Mouse (Mus musculus) layer of hippocampus, adult 9-10 months (tissue): Measurements from ENCODE around the gene Rassf3.

Source experiments
- DNase-seq: peaks from one replicate; pipeline ENCODE4 v3.0.0; 2022; ENCODE audit warnings: low spot score

The Rassf3 gene

GRCm38 (mm10) chr10:121476190-121476967 lies at the start of gene Rassf3:
Gene Rassf3, minus strand, starts transcription at chr10:121476347.
- no peak for DNase-seq

- no peak for DNase-seq
These were observed 44.9 kb upstream of the Rassf3 start for GRCm38 (mm10) chr10:121520923-121521585.

- DNase-seq = no peak
These were observed 43.6 kb upstream of the Rassf3 start for GRCm38 (mm10) chr10:121519710-121520109.

- DNase-seq = peak; percentile 79
These were observed 40.0 kb upstream of the Rassf3 start for GRCm38 (mm10) chr10:121516008-121516600.

GRCm38 (mm10) chr10:121509751-121510643 lies 33.9 kb upstream of the Rassf3 start:
- no peak for DNase-seq

GRCm38 (mm10) chr10:121507755-121508544 lies 31.8 kb upstream of the Rassf3 start:
- no peak for DNase-seq

- no peak for DNase-seq
These were observed 30.8 kb upstream of the Rassf3 start for GRCm38 (mm10) chr10:121506731-121507583.

- DNase-seq = no peak
These were observed 29.8 kb upstream of the Rassf3 start for GRCm38 (mm10) chr10:121505929-121506328.

GRCm38 (mm10) chr10:121504973-121505911 lies 29.1 kb upstream of the Rassf3 start:
- DNase-seq = no peak

GRCm38 (mm10) chr10:121501160-121501559 lies 25.0 kb upstream of the Rassf3 start:
- DNase-seq = no peak

GRCm38 (mm10) chr10:121500034-121500433 lies 23.9 kb upstream of the Rassf3 start:
- no peak for DNase-seq

GRCm38 (mm10) chr10:121499063-121499462 lies 22.9 kb upstream of the Rassf3 start:
- no peak for DNase-seq

GRCm38 (mm10) chr10:121498481-121498904 lies 22.3 kb upstream of the Rassf3 start:
- no peak for DNase-seq

GRCm38 (mm10) chr10:121497968-121498367 lies 21.8 kb upstream of the Rassf3 start:
- no peak for DNase-seq

GRCm38 (mm10) chr10:121496616-121497015 lies 20.5 kb upstream of the Rassf3 start:
- no peak for DNase-seq

GRCm38 (mm10) chr10:121494163-121494425 lies 17.9 kb upstream of the Rassf3 start:
- DNase-seq = no peak

- DNase-seq = no peak
These were observed 17.4 kb upstream of the Rassf3 start for GRCm38 (mm10) chr10:121493374-121494162.

GRCm38 (mm10) chr10:121492608-121493315 lies 16.6 kb upstream of the Rassf3 start:
- no peak for DNase-seq
